Mouse (Mus musculus) midbrain, embryonic 13.5 days (tissue): Measurements from ENCODE around the gene Zfp14. TPM values are rescaled to one million over a fixed set of nuclear protein-coding genes. Genes with fewer than 3 reads are reported as not detected.

Experiments used
- ATAC-seq: fragments of 200-750 bp; cut with Nextera tagmentation; 2 replicates; pipeline ENCODE4 v1.8.0; 2017; ENCODE audit warnings: mild to moderate bottlenecking, moderate TSS enrichment, moderate library complexity
- H3K27ac ChIP-seq: fragments of 300-500 bp; sonication (generic); 2 replicates; pipeline ENCODE4 v1.5.1; 2015; ENCODE audit warnings: inconsistent platforms, mild to moderate bottlenecking, moderate library complexity
- H3K27me3 ChIP-seq: fragments of 300-500 bp; sonication (generic); 2 replicates; pipeline ENCODE4 v1.6.1; 2015; ENCODE audit warnings: mild to moderate bottlenecking, inconsistent platforms
- H3K36me3 ChIP-seq: fragments of 300-500 bp; sonication (generic); 2 replicates; pipeline ENCODE4 v1.6.1; 2015; ENCODE audit warnings: mild to moderate bottlenecking, inconsistent platforms
- H3K4me1 ChIP-seq: fragments of 300-500 bp; sonication (generic); replicated peaks from 2 replicates; pipeline ENCODE4 v1.6.1; 2015; ENCODE audit warnings: inconsistent platforms
- H3K4me2 ChIP-seq: fragments of 300-500 bp; sonication (generic); replicated peaks from 2 replicates; pipeline ENCODE4 v1.6.1; 2015; ENCODE audit warnings: moderate library complexity, mild to moderate bottlenecking, inconsistent platforms
- H3K4me3 ChIP-seq: fragments of 300-500 bp; sonication (generic); replicated peaks from 2 replicates; pipeline ENCODE4 v1.5.1; 2015; ENCODE audit warnings: mild to moderate bottlenecking, inconsistent platforms
- H3K9ac ChIP-seq: fragments of 300-500 bp; sonication (generic); replicated peaks from 2 replicates; pipeline ENCODE4 v1.6.1; 2015; ENCODE audit warnings: mild to moderate bottlenecking, inconsistent platforms
- H3K9me3 ChIP-seq: fragments of 300-500 bp; sonication (generic); 2 replicates; pipeline ENCODE4 v1.6.1; 2016; ENCODE audit warnings: mild to moderate bottlenecking, inconsistent platforms
- WGBS: fragments of 180-500 bp; shearing (Covaris S2); methylation state at CpG from one replicate; pipeline ENCODE4 v1.1.7; 2015; 5-methylcytosine and 5-hydroxymethylcytosine counted together
- microRNA-seq: library from miRNA; unstranded; fragments of <30 nt; microRNA quantifications from one replicate; pipeline ENCODE4, GENCODE M21; 2016
- polyA plus RNA-seq: library from polyadenylated mRNA; unstranded; fragments of >200 nt; fragmentation: Nextera tagmentation; extraction: Ambion mirVana; gene quantifications from 2 replicates; pipeline ENCODE4 v1.2.1, GENCODE M21; 2015

The Zfp14 gene
- polyA plus RNA-seq, 1 experiment from 2014 or later, result 12.5 TPM

- H3K9ac ChIP-seq, result no peak overlapping the region
- H3K4me1 ChIP-seq, result no peaks in the 10 kb centered on the region
- no peak overlapping the region for H3K4me3 ChIP-seq
- H3K27me3 ChIP-seq, result no peaks in the 10 kb centered on the region
- H3K36me3 ChIP-seq, result peaks cover 80% of the 10 kb centered on the region
- H3K9me3 ChIP-seq, result peaks cover 5% of the 10 kb centered on the region; the same call in 1 of the 2 replicates
- WGBS, result 96% methylated on average over 8 of the region's 8 CpGs
- H3K4me2 ChIP-seq, result no peak overlapping the region
- no peak overlapping the region for H3K27ac ChIP-seq
- ATAC-seq, result no peak
These were observed 58.5 kb downstream of the Zfp14 start for GRCm38 (mm10) chr7:29992698-29993097.

- Histone ChIP-seq H3K9me3 (no peaks in the 10 kb centered on the region), H3K9ac (no peak overlapping the region), H3K4me2 (no peak overlapping the region), H3K4me1 (peaks cover 17% of the 10 kb centered on the region), H3K27ac (no peak overlapping the region), H3K27me3 (no peaks in the 10 kb centered on the region), H3K4me3 (no peak overlapping the region), H3K36me3 (peaks cover 63% of the 10 kb centered on the region)
- 92% methylated on average over 11 of the region's 11 CpGs for WGBS
- ATAC-seq, result no peak
These were observed 62.1 kb downstream of the Zfp14 start for GRCm38 (mm10) chr7:29989031-29989430.

GRCm38 (mm10) chr7:29987551-29987950, 63.6 kb downstream of the Zfp14 start:
- peaks cover 52% of the 10 kb centered on the region for H3K36me3 ChIP-seq
- no peak overlapping the region for H3K9ac ChIP-seq
- no peak for ATAC-seq
- 97% methylated on average over 5 of the region's 5 CpGs for WGBS
- no peak overlapping the region for H3K27ac ChIP-seq
- no peaks in the 10 kb centered on the region for H3K27me3 ChIP-seq
- no peak overlapping the region for H3K4me3 ChIP-seq
- no peak overlapping the region for H3K4me2 ChIP-seq
- H3K9me3 ChIP-seq, result no peaks in the 10 kb centered on the region
- H3K4me1 ChIP-seq, result peaks cover 25% of the 10 kb centered on the region

Small RNA genes within 50 kb of the gene (microRNA-seq; reads per million reads assigned to microRNA genes)
- gene Gm23368, result not detected

Other genes starting within 250 kb of the Zfp14 start
- gene Zfp790, start 235.3 kb downstream of the Zfp14 start, polyA plus RNA-seq, result 29.7 and 29.9 TPM in 2 replicates
- gene Zfp940, start 197.7 kb downstream of the Zfp14 start, polyA plus RNA-seq, result 12.8 and 14.4 TPM in 2 replicates
- gene Zfp420, start 191.4 kb downstream of the Zfp14 start, polyA plus RNA-seq, result 18.3 and 19.9 TPM in 2 replicates
- 14.8 and 15.6 TPM in 2 replicates for gene Zfp27, start 144.8 kb downstream of the Zfp14 start, polyA plus RNA-seq
- gene Zfp383, start 143.2 kb downstream of the Zfp14 start, polyA plus RNA-seq, result 8.7 and 8.9 TPM in 2 replicates
- 19.9 and 20.5 TPM in 2 replicates for gene Zfp74, start 97.3 kb downstream of the Zfp14 start, polyA plus RNA-seq
- 6.8 and 7.7 TPM in 2 replicates for gene Zfp568, start 67.4 kb downstream of the Zfp14 start, polyA plus RNA-seq
- gene Zfp82, start 21.5 kb upstream of the Zfp14 start, polyA plus RNA-seq, result 11.7 and 13.8 TPM in 2 replicates
- gene Gm26920, start 39.0 kb upstream of the Zfp14 start, polyA plus RNA-seq, result 1.1 and 4.4 TPM in 2 replicates
- 19.3 and 20.4 TPM in 2 replicates for gene Zfp566, start 39.1 kb upstream of the Zfp14 start, polyA plus RNA-seq
- 112 and 115 TPM in 2 replicates for gene Zfp260, start 43.4 kb upstream of the Zfp14 start, polyA plus RNA-seq
- 16.1 and 19.4 TPM in 2 replicates for gene Zfp382, start 70.6 kb upstream of the Zfp14 start, polyA plus RNA-seq
- gene Zfp146, start 118.4 kb upstream of the Zfp14 start, polyA plus RNA-seq, result 18.9 and 22.8 TPM in 2 replicates
- gene Cox7a1, start 132.8 kb upstream of the Zfp14 start, polyA plus RNA-seq, result 3.0 and 4.4 TPM in 2 replicates
- 57.2 and 64.1 TPM in 2 replicates for gene Capns1, start 147.4 kb upstream of the Zfp14 start, polyA plus RNA-seq
- 181 and 186 TPM in 2 replicates for gene Polr2i, start 180.6 kb upstream of the Zfp14 start, polyA plus RNA-seq
- 359 and 362 TPM in 2 replicates for gene Tbcb, start 180.9 kb upstream of the Zfp14 start, polyA plus RNA-seq
- gene Ovol3, start 184.3 kb upstream of the Zfp14 start, polyA plus RNA-seq, result not detected in 2 replicates
- gene Thap8, start 228.7 kb upstream of the Zfp14 start, polyA plus RNA-seq, result 0.68 and 0.79 TPM in 2 replicates
- 5.9 and 6.4 TPM in 2 replicates for gene Wdr62, start 229.0 kb upstream of the Zfp14 start, polyA plus RNA-seq
- 92.0 and 99.2 TPM in 2 replicates for gene Clip3, start 240.3 kb upstream of the Zfp14 start, polyA plus RNA-seq